Mouse (Mus musculus): Measurements from ENCODE around the gene Hbq1b.

DNA sequence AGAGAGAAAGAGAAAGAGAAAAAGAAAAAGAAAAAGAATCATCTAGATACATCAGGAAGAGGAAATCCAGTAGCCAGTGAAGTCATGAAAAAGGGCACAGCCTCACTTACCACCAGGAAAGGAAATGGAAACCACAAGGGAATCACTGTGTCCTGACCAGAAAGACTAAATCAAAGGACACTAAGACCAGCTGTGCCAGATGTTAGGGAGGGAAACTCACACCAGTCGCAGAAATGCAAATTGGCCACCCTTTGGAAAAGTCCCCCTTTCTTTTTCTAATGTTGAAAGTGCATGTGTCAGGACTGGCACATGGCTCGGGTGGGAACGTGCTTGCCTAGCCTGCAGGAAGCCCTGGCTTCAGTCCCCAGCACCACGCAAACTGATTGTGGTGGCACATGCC, 15.6 kb upstream of the Hbq1b start:
- TF ChIP-seq POLR2A (IDR thresholded peaks at IDR 0.05; ENCODE audit: extremely low read depth, insufficient read depth, low read length) (no peak), CTCF (IDR thresholded peaks at IDR 0.05; ENCODE audit: extremely low read depth, insufficient read depth, low read length) (no peak)
